Mouse (Mus musculus) ES-Bruce4 (cell line): ENCODE results near the gene Gtf2i. TPM values are rescaled to one million over a fixed set of nuclear protein-coding genes. Genes with fewer than 3 reads are reported as not detected.

Experiments
- H3K27ac ChIP-seq: 2 replicates; pipeline ENCODE4 v1.5.1; 2012; ENCODE audit warnings: low read length, inconsistent platforms; ENCODE audit not compliant: insufficient read depth
- H3K27me3 ChIP-seq: 2 replicates; pipeline ENCODE4 v1.6.1; 2012; ENCODE audit warnings: mild to moderate bottlenecking, low read length, inconsistent platforms; ENCODE audit not compliant: control insufficient read depth, poor library complexity, insufficient read depth, severe bottlenecking
- H3K36me3 ChIP-seq: 2 replicates; pipeline ENCODE4 v1.6.1; 2012; ENCODE audit warnings: inconsistent platforms, mild to moderate bottlenecking, low read length, moderate library complexity; ENCODE audit not compliant: control insufficient read depth, poor library complexity, insufficient read depth, severe bottlenecking
- H3K4me1 ChIP-seq: one replicate; pipeline ENCODE4 v1.8.1; 2011; ENCODE audit warnings: low read length; ENCODE audit not compliant: control insufficient read depth, insufficient read depth
- H3K4me3 ChIP-seq: 2 replicates; pipeline ENCODE4 v1.5.1; 2011; ENCODE audit warnings: low read depth, mild to moderate bottlenecking, low read length
- H3K9ac ChIP-seq: 2 replicates; pipeline ENCODE4 v1.6.1; 2012; ENCODE audit warnings: low read depth, mild to moderate bottlenecking, inconsistent platforms; ENCODE audit not compliant: poor library complexity, severe bottlenecking
- H3K9me3 ChIP-seq: replicated peaks from 2 replicates; pipeline ENCODE4 v1.6.1; 2012; ENCODE audit warnings: mild to moderate bottlenecking, low read length, inconsistent platforms; ENCODE audit not compliant: control insufficient read depth, poor library complexity, insufficient read depth, severe bottlenecking
- CTCF ChIP-seq: IDR thresholded peaks from one replicate; pipeline ENCODE4 v1.8.1; 2011; ENCODE audit warnings: low read depth, low read length
- EP300 ChIP-seq: IDR thresholded peaks from 2 replicates; pipeline ENCODE4 v1.6.1; 2011; ENCODE audit warnings: low read depth, low read length; ENCODE audit not compliant: insufficient read depth
- POLR2A ChIP-seq: IDR thresholded peaks from one replicate; pipeline ENCODE4 v1.8.1; 2011; ENCODE audit warnings: low read length; ENCODE audit not compliant: insufficient read depth
- polyA plus RNA-seq: library from polyadenylated mRNA; stranded (reverse); fragments of >200 nt; gene quantifications from 2 replicates; pipeline ENCODE4 v1.2.4, GENCODE M21; 2011; ENCODE audit warnings: low read depth; ENCODE audit not compliant: missing spikeins, insufficient read depth, insufficient read length

The Gtf2i gene
- polyA plus RNA-seq, 1 experiment, result 242 TPM

DNA sequence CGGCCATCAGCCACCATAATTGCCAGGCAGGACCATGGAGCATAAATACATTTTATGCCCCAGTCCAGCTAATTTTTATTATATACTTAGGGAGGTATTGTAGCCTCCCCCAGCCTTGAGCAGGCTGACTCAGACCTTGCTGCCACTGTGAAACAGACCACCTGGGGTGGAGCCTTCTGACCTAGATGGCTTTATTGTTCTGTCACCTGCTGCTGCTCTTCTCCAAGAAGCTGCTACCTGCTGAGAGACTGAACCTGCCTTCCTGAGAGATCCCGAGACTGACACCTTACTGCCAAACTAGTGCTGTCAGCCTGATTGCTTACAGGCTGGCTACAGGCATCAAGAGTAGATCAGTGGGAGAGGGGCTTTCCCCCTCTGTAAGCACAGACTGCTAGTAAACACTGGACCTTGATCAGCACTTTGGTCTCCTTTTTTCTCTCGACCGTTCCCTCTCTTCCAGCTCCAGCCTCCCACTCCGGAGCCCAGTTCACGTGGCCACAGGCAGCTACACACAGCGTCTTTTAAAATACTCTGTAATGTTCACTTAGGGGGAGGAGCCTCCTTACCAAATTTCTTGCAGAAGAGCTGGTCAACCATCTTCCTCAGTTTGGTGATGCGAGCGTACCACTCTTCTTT is 54.4 kb downstream of the Gtf2i start:
- H3K9ac ChIP-seq, result no peak overlapping the region
- H3K27me3 ChIP-seq, result no peaks in the 10 kb centered on the region
- no peaks in the 10 kb centered on the region for H3K4me1 ChIP-seq
- H3K9me3 ChIP-seq, result peaks cover 8% of the 10 kb centered on the region
- no peak overlapping the region for H3K4me3 ChIP-seq
- H3K36me3 ChIP-seq, result peaks cover 45% of the 10 kb centered on the region
- no peak for TF ChIP-seq POLR2A
- no peak for TF ChIP-seq EP300
- TF ChIP-seq CTCF, result no peak
- no peak overlapping the region for H3K27ac ChIP-seq

- H3K4me3 ChIP-seq, result no peak overlapping the region
- H3K27me3 ChIP-seq, result no peaks in the 10 kb centered on the region
- H3K27ac ChIP-seq, result no peak overlapping the region
- no peaks in the 10 kb centered on the region for H3K4me1 ChIP-seq
- H3K9ac ChIP-seq, result no peak overlapping the region
- H3K36me3 ChIP-seq, result peaks cover 39% of the 10 kb centered on the region
- TF ChIP-seq POLR2A (no peak), EP300 (no peak), CTCF (no peak)
- peaks cover 8% of the 10 kb centered on the region for H3K9me3 ChIP-seq
Observed at GRCm38 (mm10) chr5:134258934-134259333, 55.6 kb downstream of the Gtf2i start.

DNA sequence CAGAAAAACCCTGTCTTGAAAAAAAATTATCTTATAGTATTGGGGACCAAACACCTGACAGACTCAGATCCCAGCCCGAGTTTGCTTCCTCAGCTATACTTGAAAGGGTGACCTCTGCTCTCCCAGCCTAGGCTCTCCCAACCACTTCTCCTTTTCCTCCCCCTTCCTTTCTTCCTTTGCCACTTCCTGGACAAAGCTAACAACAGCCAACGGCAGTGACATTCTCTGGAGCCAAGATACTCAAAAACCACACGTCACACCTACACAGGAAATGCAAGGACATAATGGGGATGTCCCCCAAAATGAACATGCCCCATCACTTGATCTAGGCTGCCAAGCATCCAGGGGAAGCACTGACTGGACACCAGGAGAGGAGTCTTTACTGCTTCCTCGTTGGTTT is 56.2 kb downstream of the Gtf2i start:
- H3K4me3 ChIP-seq, result no peak overlapping the region
- no peaks in the 10 kb centered on the region for H3K27me3 ChIP-seq
- H3K4me1 ChIP-seq, result no peaks in the 10 kb centered on the region
- peaks cover 37% of the 10 kb centered on the region for H3K36me3 ChIP-seq
- TF ChIP-seq POLR2A, result no peak
- no peak for TF ChIP-seq EP300
- TF ChIP-seq CTCF, result no peak
- no peak overlapping the region for H3K9ac ChIP-seq
- peaks cover 8% of the 10 kb centered on the region for H3K9me3 ChIP-seq
- H3K27ac ChIP-seq, result no peak overlapping the region

- Histone ChIP-seq H3K27me3 (no peaks in the 10 kb centered on the region), H3K4me1 (no peaks in the 10 kb centered on the region), H3K36me3 (peaks cover 32% of the 10 kb centered on the region), H3K27ac (no peak overlapping the region), H3K9ac (no peak overlapping the region), H3K9me3 (peaks cover 8% of the 10 kb centered on the region), H3K4me3 (no peak overlapping the region)
- TF ChIP-seq POLR2A (no peak), EP300 (no peak), CTCF (no peak)
Observed at GRCm38 (mm10) chr5:134257349-134258031, 57.1 kb downstream of the Gtf2i start.

DNA sequence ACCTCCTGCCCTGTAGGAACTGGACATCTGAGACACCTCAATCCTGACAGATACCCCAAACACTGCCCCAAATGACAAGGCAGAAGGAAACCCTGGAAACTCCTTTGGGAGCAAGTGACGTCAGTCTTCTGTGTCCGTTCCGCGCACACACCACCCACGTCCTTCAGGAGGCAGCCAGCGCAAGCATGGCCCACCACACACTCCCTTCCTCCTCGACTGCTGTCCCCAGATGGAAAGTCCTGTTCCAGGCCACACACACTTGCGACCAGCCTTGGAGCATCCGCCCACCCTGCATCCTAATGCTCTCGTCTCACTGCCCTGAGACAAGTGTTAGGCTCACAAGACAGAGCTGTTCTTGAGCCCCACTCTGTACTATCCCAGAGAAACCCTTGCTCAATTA is 59.3 kb downstream of the Gtf2i start:
- Histone ChIP-seq H3K36me3 (peaks cover 15% of the 10 kb centered on the region), H3K4me1 (no peaks in the 10 kb centered on the region)

GRCm38 (mm10) chr5:134253806-134254205 is 60.8 kb downstream of the Gtf2i start:
- H3K4me3 ChIP-seq, result no peak overlapping the region
- no peaks in the 10 kb centered on the region for H3K9me3 ChIP-seq
- peaks cover 16% of the 10 kb centered on the region for H3K36me3 ChIP-seq
- no peak overlapping the region for H3K9ac ChIP-seq
- no peaks in the 10 kb centered on the region for H3K4me1 ChIP-seq
- no peaks in the 10 kb centered on the region for H3K27me3 ChIP-seq
- H3K27ac ChIP-seq, result no peak overlapping the region
- TF ChIP-seq CTCF, result peak; percentile 32
- no peak for TF ChIP-seq POLR2A

More for the DNA sequence above, 59.3 kb downstream of the Gtf2i start:
- Histone ChIP-seq H3K9me3 (peaks cover 8% of the 10 kb centered on the region), H3K4me3 (no peak overlapping the region), H3K9ac (no peak overlapping the region), H3K27me3 (no peaks in the 10 kb centered on the region), H3K27ac (no peak overlapping the region)
- no peak for TF ChIP-seq EP300
- TF ChIP-seq POLR2A, result no peak
- no peak for TF ChIP-seq CTCF
